Mouse (Mus musculus) olfactory bulb, adult 2 months (tissue): ENCODE results near the gene 4930452B06Rik.

Experiments used
- CTCF ChIP-seq: fragments of 200-500 bp; IDR thresholded peaks from 2 replicates; pipeline ENCODE4 v1.5.1; 2012; ENCODE audit warnings: low read depth, mild to moderate bottlenecking, low read length, moderate library complexity; ENCODE audit not compliant: insufficient read depth
- POLR2A ChIP-seq: fragments of 200-500 bp; IDR thresholded peaks from 2 replicates; pipeline ENCODE4 v1.6.1; 2012; ENCODE audit warnings: mild to moderate bottlenecking, low read depth, low read length, moderate library complexity; ENCODE audit not compliant: insufficient read depth

DNA sequence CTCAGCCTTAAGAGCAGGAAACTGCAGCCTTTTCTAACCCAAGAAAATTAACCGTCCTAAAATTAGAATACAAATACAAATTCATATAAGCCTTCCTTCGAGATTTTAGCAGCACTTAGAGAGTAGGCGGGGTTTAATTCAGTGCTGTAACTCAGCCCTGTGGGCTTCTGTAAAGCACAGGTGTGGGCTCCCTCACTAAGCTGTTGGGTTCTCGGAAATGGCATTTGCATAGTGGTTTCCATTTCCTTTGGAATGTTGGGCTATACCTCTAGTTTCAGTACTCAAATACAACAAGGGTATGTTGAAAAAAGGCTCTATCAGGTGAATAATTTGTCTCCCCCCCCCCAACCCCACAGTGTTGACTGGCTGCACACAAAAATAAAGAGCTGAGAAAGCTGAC lies 206.3 kb downstream of the 4930452B06Rik start:
- TF ChIP-seq POLR2A = no peak
- no peak for TF ChIP-seq CTCF
